Mouse (Mus musculus) A20 (cell line): ENCODE measurements around the gene Serpinb7.

Source experiments
- DNase-seq: peaks from one replicate; pipeline ENCODE4 v3.0.0-alpha.2; 2011; ENCODE audit warnings: low read depth, low spot score

The Serpinb7 gene

DNA sequence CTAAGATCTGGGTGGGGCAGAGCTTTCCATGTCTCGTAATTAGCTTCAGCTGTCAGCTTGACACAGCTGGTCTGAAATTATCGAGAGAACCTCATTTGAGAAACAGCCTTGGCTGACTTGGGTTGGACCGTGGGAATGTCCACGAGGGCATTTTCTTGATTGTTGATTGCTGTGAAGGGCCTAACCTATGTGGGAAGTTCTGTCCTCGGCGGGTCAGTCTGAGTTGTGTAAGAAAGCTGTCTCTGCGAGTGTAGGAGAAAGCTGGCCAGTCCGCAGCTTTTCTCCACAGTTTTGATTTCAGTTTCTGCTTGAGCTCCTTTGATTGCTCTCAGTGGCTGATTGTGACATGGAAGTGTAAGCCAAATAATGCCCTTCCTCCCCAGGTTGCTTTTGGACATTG is 90.1 kb downstream of the Serpinb7 start:
- DNase-seq = no peak

DNA sequence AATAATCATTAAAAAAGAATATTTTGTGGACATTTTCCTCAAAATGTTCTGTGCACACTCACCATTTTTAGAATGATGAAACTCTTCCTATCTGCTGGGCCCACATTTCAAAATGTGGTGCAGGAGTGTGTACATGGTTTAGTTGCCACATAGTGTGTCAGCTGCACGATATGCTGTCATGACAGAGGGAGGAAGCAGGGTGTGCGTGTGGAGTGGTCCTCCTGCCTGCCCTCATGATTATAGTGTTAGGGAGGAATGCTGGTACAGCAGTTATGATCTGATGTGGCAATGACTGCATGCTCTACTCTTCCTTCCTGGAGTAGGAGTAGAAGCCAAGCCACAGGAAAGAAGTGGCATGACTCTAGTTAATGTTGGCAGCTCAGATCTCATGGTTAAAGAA is 97.3 kb downstream of the Serpinb7 start:
- no peak for DNase-seq

DNA sequence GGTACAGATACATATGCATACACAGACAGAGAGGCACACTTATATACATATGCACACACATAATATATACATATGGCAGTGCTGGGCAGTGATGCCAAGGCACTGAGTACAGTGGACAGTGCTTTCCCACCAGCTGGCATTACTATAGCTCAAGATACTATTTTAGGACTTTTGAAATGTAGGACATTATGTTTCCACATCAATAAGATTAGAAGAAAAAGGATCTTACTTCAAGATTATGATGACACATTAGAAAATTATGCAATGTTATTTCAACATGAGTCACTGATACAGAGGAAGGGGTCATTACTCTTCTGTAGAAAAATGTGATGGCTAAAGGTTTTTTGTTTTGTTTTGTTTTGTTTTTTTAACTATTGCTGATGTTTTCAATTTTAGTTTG is 102.6 kb downstream of the Serpinb7 start:
- DNase-seq = no peak
